Mouse (Mus musculus): ENCODE measurements around the gene Bcas3. TPM values are rescaled to one million over a fixed set of nuclear protein-coding genes. Genes with fewer than 3 reads are reported as not detected.
"Not testable (repeated sequence)": the region's sequence is repeated elsewhere in the genome, so short reads cannot be mapped to it uniquely, and the experiment has no call there.

Bcas3 gene
- total RNA-seq, 2 experiments from 2014 or later: 45.0 to 48.8 TPM

GRCm38 (mm10) chr11:85704062-85704748, 351.2 kb downstream of the Bcas3 start:
- DNase-seq (ENCODE audit: low spot score in 2 of 2): no peak

DNA sequence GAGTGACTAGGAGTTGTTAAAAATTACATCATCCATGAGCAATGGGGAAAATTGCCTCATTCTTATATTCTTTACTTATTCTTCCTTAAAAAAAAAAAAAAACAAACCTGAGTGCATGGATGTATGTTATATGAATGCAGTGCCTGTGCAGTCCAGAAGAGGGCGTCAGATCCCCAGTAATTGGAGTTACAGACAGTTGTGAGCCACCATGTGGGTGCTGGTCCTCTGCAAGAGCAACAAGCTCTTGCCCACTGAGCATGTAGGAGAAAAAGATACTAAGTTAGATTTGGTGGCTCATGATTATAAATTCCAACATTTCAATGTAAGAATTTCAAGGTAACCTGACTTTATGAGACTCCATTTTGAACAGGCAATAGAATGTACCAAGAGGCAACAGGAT, 353.7 kb downstream of the Bcas3 start:
- DNase-seq (ENCODE audit: low spot score in 2 of 2): no peak

DNA sequence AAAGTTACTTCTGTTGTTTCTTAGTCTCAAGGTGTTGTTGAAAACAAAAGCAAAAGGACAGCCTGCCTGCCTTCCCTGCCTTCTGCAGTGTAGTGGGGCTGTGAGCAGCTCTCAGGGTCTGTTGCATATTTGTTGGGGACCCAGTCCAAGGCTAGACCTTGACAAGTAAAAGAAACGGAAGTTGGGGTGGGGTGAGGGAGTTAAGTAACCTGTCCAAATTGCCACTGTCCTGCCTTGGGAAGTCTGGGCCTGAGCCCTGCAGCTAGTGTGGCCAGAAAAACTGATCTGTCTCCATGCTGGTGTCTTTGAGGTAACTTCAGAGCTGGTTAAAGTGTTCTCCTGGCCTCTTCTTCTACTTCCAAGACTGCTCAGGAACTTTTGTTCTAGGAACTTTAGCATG, 354.5 kb downstream of the Bcas3 start:
- DNase-seq (ENCODE audit: low spot score in 2 of 2): no peak

DNA sequence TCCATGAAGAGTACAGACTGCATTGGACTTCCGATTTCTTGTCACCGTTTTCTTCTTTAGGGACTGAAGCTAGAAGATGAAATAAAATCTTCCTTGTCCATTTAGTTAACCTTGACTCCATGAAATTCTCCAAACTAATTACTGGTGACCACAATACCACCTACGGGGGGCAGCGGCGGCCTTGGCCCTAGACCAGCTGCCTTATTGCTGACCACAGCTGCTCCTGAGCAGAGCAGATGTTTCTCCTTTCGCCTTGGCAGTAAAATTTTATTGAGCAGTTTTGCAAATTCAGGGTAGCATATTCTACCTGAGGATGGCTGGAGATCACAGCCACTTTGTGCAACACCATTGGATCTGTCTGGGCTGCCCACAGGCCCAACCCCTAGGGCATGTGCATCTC, 356.2 kb downstream of the Bcas3 start:
- no peak for DNase-seq (ENCODE audit: low spot score in 2 of 2)

- no peak for DNase-seq (ENCODE audit: low spot score in 2 of 2)
Measured at GRCm38 (mm10) chr11:85710155-85710554, 357.2 kb downstream of the Bcas3 start.

- no peak for DNase-seq (ENCODE audit: low spot score in 2 of 2)
Measured at GRCm38 (mm10) chr11:85712026-85712804, 359.2 kb downstream of the Bcas3 start.

DNA sequence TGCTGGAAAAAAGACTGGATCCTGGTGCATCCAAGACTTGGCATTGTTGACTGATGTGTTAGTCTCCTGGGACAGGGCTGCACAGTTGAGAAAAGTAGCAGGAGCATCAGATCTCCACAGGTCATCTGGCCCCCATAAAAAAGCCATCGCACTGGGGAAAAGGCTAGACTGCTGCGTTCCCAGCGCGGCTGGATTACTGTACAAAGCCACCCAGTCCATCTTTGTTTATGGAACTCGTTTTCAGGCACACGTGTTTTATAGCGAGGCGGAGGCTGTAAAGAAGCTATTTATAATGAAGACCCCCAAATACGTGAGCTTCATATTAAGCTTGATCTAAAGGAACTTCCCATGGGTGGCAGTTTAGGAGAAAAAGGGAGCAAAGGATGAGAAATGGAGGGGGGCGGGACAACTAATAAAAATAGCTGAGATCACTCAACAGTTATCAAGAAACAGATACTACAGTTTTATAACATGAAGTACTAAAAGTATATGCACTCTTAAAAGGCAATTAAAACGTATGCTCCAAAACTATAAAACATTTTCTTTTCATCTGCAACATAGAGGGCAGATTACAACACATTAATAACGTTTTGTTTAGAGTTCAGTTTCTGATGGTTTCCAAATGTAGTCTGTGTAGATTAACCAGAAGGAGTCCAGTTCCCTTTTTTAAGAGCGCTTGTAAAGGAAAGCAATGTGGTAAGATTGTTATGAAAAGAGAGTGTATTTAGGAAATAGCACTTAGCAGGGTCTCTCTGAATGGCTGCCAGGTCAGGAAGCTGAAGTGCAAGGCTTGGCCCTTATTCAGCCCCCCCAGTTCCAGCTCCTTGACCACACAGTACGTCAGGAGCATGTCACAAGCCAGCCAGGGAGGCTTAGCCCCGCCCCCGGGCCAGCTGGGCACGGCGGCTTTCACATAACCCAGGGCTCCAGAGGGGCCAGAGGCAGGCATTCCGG, 360.2 kb downstream of the Bcas3 start:
- DNase-seq (ENCODE audit: low spot score in 2 of 2): peak in 1 of 2 experiments; percentile 21

GRCm38 (mm10) chr11:85713814-85714208, 360.8 kb downstream of the Bcas3 start:
- DNase-seq (ENCODE audit: low spot score in 2 of 2): no peak

DNA sequence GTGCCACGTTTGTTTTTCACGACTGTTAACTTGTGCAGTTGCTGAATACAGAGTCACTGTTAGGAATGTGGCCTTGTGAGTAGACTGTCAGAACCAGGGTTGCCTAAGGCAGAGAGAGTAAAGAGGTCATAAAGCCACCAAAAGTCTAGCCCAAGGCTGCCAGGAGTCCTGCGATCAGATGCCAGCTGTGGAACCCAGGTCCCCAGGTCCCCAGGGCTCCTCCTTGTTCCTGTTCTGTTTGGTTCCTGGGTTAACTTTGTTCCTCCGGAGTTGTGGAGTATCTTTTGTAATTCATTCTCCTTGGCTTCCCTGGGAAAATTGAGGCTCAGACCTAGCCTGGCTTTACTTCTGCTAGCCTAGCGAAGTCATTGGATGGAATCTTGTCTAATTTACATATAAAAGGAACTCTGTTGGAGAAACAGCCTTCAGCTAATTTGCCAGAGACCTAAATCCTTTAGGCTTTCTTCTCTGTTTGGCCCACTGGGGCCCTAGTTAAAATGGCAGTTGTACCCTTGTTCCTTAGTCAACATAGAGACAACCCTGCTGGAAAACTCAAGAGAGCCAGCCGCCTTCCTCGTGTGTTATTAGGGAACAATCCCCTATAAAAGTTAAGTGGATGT, 361.5 kb downstream of the Bcas3 start:
- DNase-seq (ENCODE audit: low spot score in 2 of 2): no peak

GRCm38 (mm10) chr11:85716730-85717129, 363.8 kb downstream of the Bcas3 start:
- DNase-seq (ENCODE audit: low spot score in 2 of 2): not testable (repeated sequence)

DNA sequence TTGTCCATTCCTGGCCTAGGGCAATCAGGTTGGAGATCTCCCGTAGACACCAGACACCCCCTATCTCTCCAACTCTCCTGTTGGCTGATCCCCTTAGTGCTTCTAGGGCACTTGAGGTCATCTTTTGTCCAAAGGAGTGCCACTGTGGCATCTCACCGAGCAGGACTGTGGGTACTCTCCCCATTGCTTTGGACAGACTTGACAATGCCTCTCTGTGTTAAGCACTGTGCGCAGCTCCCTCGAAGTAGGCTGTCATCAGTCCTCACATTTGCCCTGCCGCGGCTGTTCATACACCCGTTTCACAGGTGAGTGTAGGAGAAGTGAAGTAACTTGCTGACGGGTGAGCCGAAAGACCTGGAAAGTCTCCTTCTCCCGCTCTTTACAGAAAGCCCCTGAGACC, 366.1 kb downstream of the Bcas3 start:
- no peak for DNase-seq (ENCODE audit: low spot score in 2 of 2)

DNA sequence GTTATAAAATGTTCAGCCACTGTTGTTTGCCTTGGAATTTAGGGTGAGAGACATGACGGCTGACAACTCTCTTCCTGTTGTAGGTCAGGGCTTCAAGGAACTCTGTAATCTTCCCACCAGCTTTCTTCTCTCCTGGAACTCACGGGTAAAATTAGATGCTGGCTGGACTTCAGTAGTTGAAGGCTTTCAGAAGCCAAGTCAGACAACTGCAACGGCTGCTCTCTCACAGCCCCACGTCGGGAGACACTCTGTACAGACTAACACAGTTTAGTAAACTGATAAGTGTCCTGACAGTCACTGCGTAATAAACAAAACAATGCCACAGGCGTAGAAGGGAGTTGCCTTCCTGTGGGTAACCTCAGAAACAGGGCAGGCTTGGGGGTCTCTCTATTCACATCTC, 366.8 kb downstream of the Bcas3 start:
- DNase-seq (ENCODE audit: low spot score in 2 of 2): no peak

GRCm38 (mm10) chr11:85720269-85720773, 367.4 kb downstream of the Bcas3 start:
- no peak for DNase-seq (ENCODE audit: low spot score in 2 of 2)

GRCm38 (mm10) chr11:85721986-85722385, 369.0 kb downstream of the Bcas3 start:
- DNase-seq (ENCODE audit: low spot score in 2 of 2): no peak

DNA sequence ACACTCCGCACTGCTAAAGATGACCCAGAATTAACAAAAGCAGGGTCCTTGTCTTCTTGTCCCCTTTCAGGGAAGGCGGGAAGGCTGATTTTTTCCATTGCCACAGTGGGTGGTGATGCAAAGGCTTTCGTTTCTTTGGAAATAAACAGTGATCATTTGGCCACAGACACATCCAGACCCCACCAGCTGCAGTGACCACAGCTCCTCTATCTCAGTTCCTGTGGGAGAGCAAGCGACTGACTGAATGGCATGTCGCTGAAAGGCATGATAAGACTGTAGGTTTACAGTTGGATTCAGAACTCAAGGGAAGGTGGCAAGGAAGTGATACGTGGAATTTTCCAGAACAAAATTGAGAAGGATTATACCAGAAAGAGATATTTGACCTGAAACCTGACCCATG, 371.2 kb downstream of the Bcas3 start:
- no peak for DNase-seq (ENCODE audit: low spot score in 2 of 2)

- DNase-seq (ENCODE audit: low spot score in 2 of 2): peak in 1 of 2 experiments; percentile 28
Measured at GRCm38 (mm10) chr11:85729725-85730124, 376.8 kb downstream of the Bcas3 start.

GRCm38 (mm10) chr11:85732462-85733012, 379.6 kb downstream of the Bcas3 start:
- no peak for DNase-seq (ENCODE audit: low spot score in 2 of 2)

- DNase-seq (ENCODE audit: low spot score in 2 of 2): no peak
Measured at GRCm38 (mm10) chr11:85733577-85733976, 380.6 kb downstream of the Bcas3 start.

- no peak for DNase-seq (ENCODE audit: low spot score in 2 of 2)
Measured at GRCm38 (mm10) chr11:85734317-85735211, 381.6 kb downstream of the Bcas3 start.

DNA sequence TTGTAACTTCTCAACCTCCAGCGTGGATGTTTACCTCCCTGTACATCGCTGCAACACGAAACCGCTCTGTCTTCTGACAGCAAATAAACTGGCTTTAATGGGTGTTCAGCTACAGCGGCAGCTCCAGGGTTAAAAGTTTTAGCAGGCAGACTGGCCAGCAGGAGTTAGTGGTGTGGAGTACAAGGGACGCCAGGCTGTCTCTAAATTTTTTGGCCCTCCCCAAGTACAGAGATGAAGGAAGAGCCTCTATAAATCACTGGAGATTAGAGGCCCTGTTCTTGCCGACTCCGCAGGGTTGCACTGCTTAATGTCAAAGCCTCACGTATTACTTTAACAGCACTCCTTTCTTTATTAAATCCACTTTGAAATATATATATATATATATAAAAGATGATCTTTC, 384.3 kb downstream of the Bcas3 start:
- no peak for DNase-seq (ENCODE audit: low spot score in 2 of 2)

Measured in layer of hippocampus, postnatal 10 days (tissue).